Mouse (Mus musculus) liver, embryonic 14 days (tissue): ENCODE data around the gene Krt7. TPM values are rescaled to one million over a fixed set of nuclear protein-coding genes. Genes with fewer than 3 reads are reported as not detected.

Experiments used
- polyA plus RNA-seq: library from polyadenylated mRNA; depleted of rRNA; stranded (reverse); fragments of >200 nt; gene quantifications from 2 replicates; pipeline ENCODE4 v1.2.3, GENCODE M21; 2012; rRNA removed

The Krt7 gene
- polyA plus RNA-seq: 0.97 and 1.1 TPM in 2 replicates

DNA sequence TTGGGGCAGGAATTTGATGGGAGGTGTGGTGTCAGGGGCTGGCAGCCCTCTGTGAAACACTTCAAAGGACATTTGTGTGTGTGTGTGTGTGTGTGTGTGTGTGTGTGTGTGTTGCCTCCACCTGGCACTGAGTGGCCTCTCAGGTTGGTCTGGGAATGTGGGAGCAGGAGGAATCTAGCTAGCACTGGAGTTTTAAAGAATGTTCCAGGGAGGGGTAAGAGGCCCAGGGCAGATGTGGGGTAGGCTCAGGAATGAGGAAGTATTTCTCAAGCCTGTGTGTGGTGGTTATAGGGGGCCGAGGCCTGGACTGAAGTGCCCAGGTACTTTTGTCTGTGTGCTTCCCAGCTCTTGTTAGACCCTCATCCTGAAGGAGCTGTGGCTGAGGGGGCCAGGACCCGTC lies at the start of gene Krt7:
Krt7 (plus strand) TSS at position 269 of the 400 bp plus-strand sequence.

DNA sequence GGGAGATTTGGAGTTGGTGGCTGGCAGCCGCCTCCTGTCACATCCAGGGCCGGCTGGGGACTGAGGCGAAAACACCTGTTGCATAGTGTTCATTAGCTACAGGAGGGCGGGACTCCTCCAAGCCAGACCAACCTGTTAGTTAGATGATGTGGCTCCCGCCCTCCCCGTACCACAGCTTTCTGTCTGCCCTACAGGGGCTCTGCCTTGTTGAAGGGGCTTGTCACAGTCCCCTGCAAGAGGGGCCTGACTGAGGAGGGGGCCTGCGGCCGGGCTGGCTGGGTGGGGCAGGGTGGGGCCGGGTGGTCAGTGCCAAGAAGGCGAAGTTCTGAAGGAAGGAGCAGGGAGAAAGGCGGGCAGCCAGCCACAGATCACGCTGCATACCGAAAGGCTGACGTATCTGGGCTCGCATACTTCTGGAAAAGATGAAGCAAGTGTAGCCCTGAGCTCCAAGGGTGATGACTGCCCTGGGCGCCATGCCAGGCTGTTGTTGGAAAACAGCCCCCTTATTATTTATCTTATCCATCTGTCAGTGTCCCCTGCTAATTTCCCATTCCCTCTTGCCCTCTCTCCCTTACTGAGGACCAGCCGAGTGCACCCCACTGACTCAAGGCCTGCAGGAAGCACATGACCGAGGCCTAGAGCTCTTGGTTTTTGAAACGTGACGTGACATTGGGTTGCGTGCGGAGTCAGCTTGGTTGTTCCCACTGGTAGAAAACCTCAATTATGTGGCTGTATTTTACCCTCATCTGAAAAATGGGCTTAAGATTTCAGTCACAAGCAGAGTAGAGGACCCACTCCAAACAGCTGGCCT lies 40.5 kb upstream of the Krt7 start, which contains the start of gene Krt80:
Krt80 (minus strand) TSS at position 62 of the 811 bp plus-strand sequence.

DNA sequence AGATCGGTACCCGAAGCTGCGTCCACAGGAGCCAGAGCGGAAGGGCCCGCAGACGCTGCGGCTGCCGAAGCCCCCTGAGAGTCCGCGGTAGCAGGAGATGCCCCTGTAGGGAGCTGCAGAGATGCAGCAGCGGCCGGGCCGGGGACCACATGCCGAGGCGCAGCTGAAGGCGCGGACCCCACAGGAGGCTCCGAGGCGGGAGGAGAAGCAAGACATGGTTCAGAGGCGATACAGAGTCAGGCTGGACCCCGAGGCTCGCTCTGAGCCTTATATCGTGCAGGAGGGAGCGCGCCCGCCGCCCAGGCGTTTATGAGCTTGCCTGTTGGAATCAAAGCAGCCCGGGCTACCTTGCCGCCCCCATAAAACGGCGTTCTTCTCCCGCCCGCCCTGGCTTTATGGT lies 27.7 kb downstream of the Krt7 start, which contains the start of gene Krt87:
Krt87 (minus strand) TSS at position 250 of the 400 bp plus-strand sequence.

DNA sequence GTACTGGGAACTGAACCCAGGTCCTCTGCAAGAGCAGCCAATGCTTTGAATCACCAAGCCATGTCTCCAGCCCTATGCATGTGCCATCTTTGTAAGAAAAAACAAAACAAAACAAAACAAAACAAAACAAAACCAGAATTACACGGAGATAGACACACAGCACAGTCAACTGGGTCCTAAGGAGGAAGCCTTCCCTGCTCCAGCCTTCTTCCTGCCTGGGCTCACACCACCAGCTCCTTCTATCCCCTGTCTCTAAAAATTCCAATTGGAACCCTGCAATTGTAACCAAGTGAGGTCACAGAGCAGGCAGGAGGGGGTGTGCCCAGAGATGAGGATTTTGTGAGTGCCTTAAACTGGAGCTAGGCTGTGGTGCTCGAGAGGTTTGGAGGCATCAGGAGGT lies 36.6 kb downstream of the Krt7 start, which contains the start of gene Krt88:
Krt88 (plus strand) TSS at position 301 of the 400 bp plus-strand sequence.

DNA sequence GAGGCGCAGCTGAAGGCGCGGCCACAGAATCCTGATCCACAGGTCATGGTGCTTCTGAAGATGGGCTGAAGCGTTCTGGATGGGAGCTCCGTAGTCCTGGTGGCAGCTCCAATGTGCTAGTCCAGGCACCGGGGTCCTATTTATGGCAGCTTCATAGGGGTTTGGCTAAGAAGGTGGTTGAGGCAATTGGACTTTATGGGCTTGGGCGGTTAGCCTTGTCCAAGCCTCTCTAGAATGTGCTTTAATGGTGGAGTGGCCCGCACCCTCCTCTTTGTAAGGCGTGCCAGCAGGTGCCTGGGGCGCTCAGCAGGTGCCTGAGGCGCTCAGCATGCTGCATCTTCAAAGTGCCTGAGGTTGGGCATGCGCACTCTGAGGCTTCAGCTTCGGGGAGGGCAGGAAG lies 52.8 kb downstream of the Krt7 start, which contains the start of gene Krt81:
Krt81 (minus strand) TSS at position 101 of the 400 bp plus-strand sequence.

DNA sequence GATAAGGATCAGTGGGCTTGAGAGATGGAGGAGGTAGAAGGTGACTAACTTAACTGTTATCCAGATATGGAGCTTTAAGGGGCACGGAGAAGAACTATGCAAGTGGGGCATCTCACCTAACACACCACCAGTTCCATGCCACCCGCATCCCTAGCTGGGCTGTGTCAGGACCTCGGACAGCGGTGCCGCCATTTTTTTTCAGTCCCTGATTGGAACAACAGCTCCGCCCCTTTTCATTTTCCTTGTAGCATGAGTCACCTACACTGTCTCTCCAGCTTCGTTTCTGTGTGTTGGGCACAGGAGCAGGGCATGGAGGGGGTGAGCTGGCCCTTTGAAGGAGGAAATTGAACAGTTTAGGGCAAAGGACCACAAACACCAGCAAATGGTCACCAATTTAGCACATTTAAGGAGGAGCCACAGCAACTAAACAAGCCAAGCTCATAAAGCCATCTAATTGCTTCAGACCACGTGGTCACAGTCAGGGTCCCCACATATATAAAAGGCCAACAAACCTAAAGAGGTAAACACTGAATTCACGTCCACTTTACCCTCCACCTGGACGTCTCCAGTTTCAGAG lies 62.2 kb downstream of the Krt7 start, which contains the start of gene Krt86:
Krt86 (plus strand) TSS at position 527 of the 577 bp plus-strand sequence.

Other genes with a start within 250 kb of the Krt7 start
- 3.1 and 3.4 TPM in 2 replicates for gene Acvr1b, start 237.0 kb upstream of the Krt7 start, polyA plus RNA-seq
- 0.46 and 0.78 TPM in 2 replicates for gene Grasp, start 186.9 kb upstream of the Krt7 start, polyA plus RNA-seq
- 0.34 and 0.45 TPM in 2 replicates for gene Nr4a1, start 156.8 kb upstream of the Krt7 start, polyA plus RNA-seq
- gene Atg101, start 126.8 kb upstream of the Krt7 start, polyA plus RNA-seq: 18.2 and 18.4 TPM in 2 replicates
- 0.10 and 0.14 TPM in 2 replicates for gene 6030408B16Rik, start 117.8 kb upstream of the Krt7 start, polyA plus RNA-seq
- 0.12 and 0.15 TPM in 2 replicates for gene Krt80, start 40.9 kb upstream of the Krt7 start, polyA plus RNA-seq
- not detected in 2 replicates for gene Krt87, start 27.8 kb downstream of the Krt7 start, polyA plus RNA-seq
- gene Krt88, start 36.7 kb downstream of the Krt7 start, polyA plus RNA-seq: not detected in 2 replicates
- not detected in 2 replicates for gene Krt81, start 52.7 kb downstream of the Krt7 start, polyA plus RNA-seq
- gene Krt86, start 62.4 kb downstream of the Krt7 start, polyA plus RNA-seq: not detected in 2 replicates
- 0.03 TPM in 1 of 2 replicates, not detected in the other for gene Krt83, start 80.5 kb downstream of the Krt7 start, polyA plus RNA-seq
- not detected in 2 replicates for gene Gm49425, start 106.2 kb downstream of the Krt7 start, polyA plus RNA-seq
- not detected in 2 replicates for gene Krt84, start 121.8 kb downstream of the Krt7 start, polyA plus RNA-seq
- not detected in 2 replicates for gene Krt82, start 139.6 kb downstream of the Krt7 start, polyA plus RNA-seq
- gene Krt90, start 151.9 kb downstream of the Krt7 start, polyA plus RNA-seq: not detected in 2 replicates
- not detected in 2 replicates for gene Krt75, start 162.9 kb downstream of the Krt7 start, polyA plus RNA-seq
- not detected in 2 replicates for gene Gm5414, start 217.1 kb downstream of the Krt7 start, polyA plus RNA-seq
- gene Gm5478, start 236.3 kb downstream of the Krt7 start, polyA plus RNA-seq: not detected in 2 replicates